Comparison of ENCODE assay signal across 9 mouse cellular contexts in genomic region chr15:31532331-31533021, GRCm38 (mm10). TPM values are rescaled to one million over a fixed set of nuclear protein-coding genes. Genes with fewer than 3 reads are reported as not detected.
DNase-seq lines count a peak whose midpoint lies in the region; ATAC-seq lines count a peak whose summit lies in the region.
"Had no signal": no experiment of that assay in that cellular context is flagged by ENCODE, and none has a peak within 500 bp of the region (broad histone marks: within the 10 kb centered on the region; RNA-seq: fewer than 3 reads in every experiment).

No protein-coding gene starts in this region.

- H3K4me2 ChIP-seq in midbrain, embryonic 15.5 days = peak overlapping the region; percentile 62; the same call in 1 of the 2 replicates

- no peak overlapping the region for H3K9ac ChIP-seq in midbrain, embryonic 15.5 days

- no peak overlapping the region for H3K27ac ChIP-seq in midbrain, embryonic 15.5 days

- H3K4me3 ChIP-seq in megakaryocyte, embryonic 14.5 days (replicated peaks) = peak overlapping the region; percentile 99
- no peak overlapping the region; the same call in 1 of the 2 replicates for H3K4me3 ChIP-seq in midbrain, embryonic 15.5 days

- no peak for ATAC-seq in megakaryocyte, adult 5-6 weeks (ENCODE audit: poor library complexity, severe bottlenecking)
- ATAC-seq in erythroid progenitor cell, adult 5-6 weeks (replicated peaks; ENCODE audit: low FRiP score, poor library complexity, severe bottlenecking) = 0 out of 2 replicates have a peak, but pooled peaks have one; percentile 16
- no peak for ATAC-seq in midbrain, embryonic 15.5 days (replicated peaks)

- no peaks in the 10 kb centered on the region for H3K9me3 ChIP-seq in megakaryocyte, embryonic 14.5 days
- no peaks in the 10 kb centered on the region for H3K9me3 ChIP-seq in midbrain, embryonic 15.5 days

- H3K4me1 ChIP-seq in megakaryocyte, embryonic 14.5 days = peaks cover 73% of the 10 kb centered on the region
- peaks cover 39% of the 10 kb centered on the region for H3K4me1 ChIP-seq in midbrain, embryonic 15.5 days

- H3K27me3 ChIP-seq in megakaryocyte, embryonic 14.5 days (replicated peaks) = no peaks in the 10 kb centered on the region
- no peaks in the 10 kb centered on the region for H3K27me3 ChIP-seq in midbrain, embryonic 15.5 days (replicated peaks)

- peak; percentile 26 for DNase-seq in cerebellum, adult 9-11 months
- DNase-seq in cerebellum, postnatal 4 days (ENCODE audit: low spot score in 2 of 2) = no peak
- DNase-seq in left cerebral cortex, adult 11 months (ENCODE audit: low spot score) = no peak
- no peak for DNase-seq in urinary bladder, postnatal 4 days (ENCODE audit: low spot score in 2 of 2)
- DNase-seq: left cerebral cortex, postnatal 4 days had no signal

- H3K36me3 ChIP-seq in megakaryocyte, embryonic 14.5 days (replicated peaks; ENCODE audit: low read length) = peaks cover 9% of the 10 kb centered on the region
- H3K36me3 ChIP-seq in midbrain, embryonic 15.5 days (replicated peaks) = no peaks in the 10 kb centered on the region

- 94% methylated on average over 2 of the region's 2 CpGs for WGBS in midbrain, embryonic 15.5 days

RNA-seq across cellular contexts. Expression of gene March6, which starts 1.6 kb away (rescaled TPM):
- polyA plus RNA-seq in megakaryocyte, embryonic 14.5 days (2012; ENCODE audit: insufficient read depth, low replicate concordance) = 18.8 and 34.5 TPM in 2 replicates
- total RNA-seq in megakaryocyte, adult 5-6 weeks (2015) = 35.7 and 38.4 TPM in 2 replicates
- total RNA-seq in megakaryocyte, adult 5-6 weeks (2017) = 31.1 and 34.2 TPM in 2 replicates
- total RNA-seq in erythroid progenitor cell, adult 5-6 weeks (2015; ENCODE audit: low replicate concordance) = 48.3 and 78.4 TPM in 2 replicates
- total RNA-seq in erythroid progenitor cell, adult 5-6 weeks (2017; ENCODE audit: low replicate concordance) = 73.2 and 98.7 TPM in 2 replicates
- 86.5 and 96.9 TPM in 2 replicates for polyA plus RNA-seq in midbrain, embryonic 15.5 days (2015; fragmentation: Nextera tagmentation; extraction: Ambion mirVana)

RNA-seq across cellular contexts. Expression of gene Cmbl, which starts 32.7 kb away (rescaled TPM):
- polyA plus RNA-seq in megakaryocyte, embryonic 14.5 days (2012; ENCODE audit: insufficient read depth, low replicate concordance) = not detected in 2 replicates
- total RNA-seq in megakaryocyte, adult 5-6 weeks (2015) = 0.46 TPM in 1 of 2 replicates, not detected in the other
- 0.48 TPM in 1 of 2 replicates, not detected in the other for total RNA-seq in megakaryocyte, adult 5-6 weeks (2017)
- 2.5 and 12.2 TPM in 2 replicates for total RNA-seq in erythroid progenitor cell, adult 5-6 weeks (2015; ENCODE audit: low replicate concordance)
- 7.3 and 8.3 TPM in 2 replicates for total RNA-seq in erythroid progenitor cell, adult 5-6 weeks (2017; ENCODE audit: low replicate concordance)
- polyA plus RNA-seq in midbrain, embryonic 15.5 days (2015; fragmentation: Nextera tagmentation; extraction: Ambion mirVana) = 14.3 and 15.7 TPM in 2 replicates
